ENCODE assay signal across 13 mouse cellular contexts in genomic region chr16:45097467-45097866, GRCm38 (mm10). TPM values are rescaled to one million over a fixed set of nuclear protein-coding genes. Genes with fewer than 3 reads are reported as not detected.
A peak's percentile ranks its signal among the peaks of the same experiment; 100 is the strongest.
DNase-seq lines count a peak whose midpoint lies in the region; ATAC-seq and TF ChIP-seq lines count a peak whose summit lies in the region.
"Had no signal": no experiment of that assay in that cellular context is flagged by ENCODE, and none has a peak within 500 bp of the region (broad histone marks: within the 10 kb centered on the region; RNA-seq: fewer than 3 reads in every experiment).

No protein-coding gene starts in this region.

- intact Hi-C loops in gastrocnemius, adult 2 months (cut with DNase I), result loop anchor here (10.0 kb wide), 1 partner anchor 373 kb away; the partner anchor contains the start of gene Nepro

- H3K4me3 ChIP-seq in gastrocnemius, adult 2 months, result peak overlapping the region; percentile 72
- H3K4me3 ChIP-seq in limb, embryonic 12.5 days (replicated peaks), result no peak overlapping the region
- no peak overlapping the region for H3K4me3 ChIP-seq in limb, embryonic 10.5 days
- peak overlapping the region; percentile 62 for H3K4me3 ChIP-seq in heart, embryonic 12.5 days
- H3K4me3 ChIP-seq in neural tube, embryonic 15.5 days (replicated peaks), result no peak overlapping the region
- H3K4me3 ChIP-seq: erythroblast, embryonic 14.5 days had no signal

- peak overlapping the region; percentile 76; the same call in 1 of the 2 replicates for H3K27ac ChIP-seq in gastrocnemius, adult 2 months
- no peak overlapping the region for H3K27ac ChIP-seq in limb, embryonic 12.5 days
- H3K27ac ChIP-seq in limb, embryonic 10.5 days, result no peak overlapping the region
- H3K27ac ChIP-seq in heart, embryonic 12.5 days (ENCODE audit: poor library complexity, severe bottlenecking), result no peak overlapping the region
- no peak overlapping the region for H3K27ac ChIP-seq in neural tube, embryonic 15.5 days (replicated peaks)
- H3K27ac ChIP-seq: macrophage had no signal

- no peaks in the 10 kb centered on the region for H3K9me3 ChIP-seq in limb, embryonic 12.5 days
- no peaks in the 10 kb centered on the region for H3K9me3 ChIP-seq in limb, embryonic 10.5 days (replicated peaks)
- no peaks in the 10 kb centered on the region for H3K9me3 ChIP-seq in heart, embryonic 12.5 days (replicated peaks)
- H3K9me3 ChIP-seq in neural tube, embryonic 15.5 days (replicated peaks), result no peaks in the 10 kb centered on the region

- no peaks in the 10 kb centered on the region for H3K27me3 ChIP-seq in limb, embryonic 12.5 days
- no peaks in the 10 kb centered on the region for H3K27me3 ChIP-seq in limb, embryonic 10.5 days (ENCODE audit: low read depth, poor library complexity, severe bottlenecking)
- H3K27me3 ChIP-seq in heart, embryonic 12.5 days (replicated peaks), result no peaks in the 10 kb centered on the region
- no peaks in the 10 kb centered on the region for H3K27me3 ChIP-seq in neural tube, embryonic 15.5 days (replicated peaks)
- H3K27me3 ChIP-seq: Patski had no signal

- no peak for TF ChIP-seq CTCF in gastrocnemius, adult 2 months (IDR thresholded peaks at IDR 0.05)

- WGBS in limb, embryonic 12.5 days, result 93% methylated on average over 2 of the region's 2 CpGs
- WGBS in limb, embryonic 10.5 days, result 98% methylated on average over 2 of the region's 2 CpGs
- 88% methylated on average over 2 of the region's 2 CpGs for WGBS in heart, embryonic 12.5 days
- WGBS in neural tube, embryonic 15.5 days, result 94% methylated on average over 2 of the region's 2 CpGs

- no peak for ATAC-seq in limb, embryonic 12.5 days (ENCODE audit: insufficient number of reproducible peaks, insufficient read depth, low FRiP score, low TSS enrichment, low read depth)
- no peak for ATAC-seq in heart, embryonic 12.5 days (ENCODE audit: insufficient number of reproducible peaks, low FRiP score)
- no peak for ATAC-seq in neural tube, embryonic 15.5 days (ENCODE audit: low FRiP score)
- ATAC-seq: Patski had no signal

- peaks cover 61% of the 10 kb centered on the region for H3K4me1 ChIP-seq in limb, embryonic 12.5 days (replicated peaks)
- peaks cover 51% of the 10 kb centered on the region for H3K4me1 ChIP-seq in limb, embryonic 10.5 days
- peaks cover 73% of the 10 kb centered on the region for H3K4me1 ChIP-seq in heart, embryonic 12.5 days (replicated peaks)
- peaks cover 27% of the 10 kb centered on the region for H3K4me1 ChIP-seq in neural tube, embryonic 15.5 days

- H3K4me2 ChIP-seq in limb, embryonic 12.5 days, result peak overlapping the region; percentile 42
- H3K4me2 ChIP-seq in heart, embryonic 12.5 days, result peak overlapping the region; percentile 87
- H3K4me2 ChIP-seq in neural tube, embryonic 15.5 days, result 0 out of 2 replicates have a peak overlapping the region, but pooled peaks have one; percentile 61

- peak; percentile 50 for DNase-seq in gastrocnemius, adult 2 months
- DNase-seq in gastrocnemius, adult 18-20 months (ENCODE audit: low spot score), result no peak
- no peak for DNase-seq in limb, embryonic 10.5 days (ENCODE audit: low spot score)
- no peak for DNase-seq in right cerebral cortex, adult 2 months (ENCODE audit: low spot score in 2 of 2)
- no peak for DNase-seq in left cerebral cortex, adult 8-10 months (ENCODE audit: low spot score in 2 of 2)
- DNase-seq: cerebellum, adult 2 months; kidney, adult 8-10 months had no signal

- H3K9ac ChIP-seq in limb, embryonic 12.5 days (replicated peaks), result no peak overlapping the region
- H3K9ac ChIP-seq in heart, embryonic 12.5 days, result no peak overlapping the region
- no peak overlapping the region for H3K9ac ChIP-seq in neural tube, embryonic 15.5 days (replicated peaks)

- H3K36me3 ChIP-seq in limb, embryonic 12.5 days, result no peaks in the 10 kb centered on the region
- H3K36me3 ChIP-seq in limb, embryonic 10.5 days, result peaks cover 6% of the 10 kb centered on the region; the same call in 1 of the 2 replicates
- H3K36me3 ChIP-seq in heart, embryonic 12.5 days, result peaks cover 6% of the 10 kb centered on the region; the same call in 1 of the 2 replicates
- H3K36me3 ChIP-seq in neural tube, embryonic 15.5 days, result no peaks in the 10 kb centered on the region

RNA-seq across cellular contexts. Expression of gene Ccdc80, which starts 4.3 kb away (rescaled TPM):
- total RNA-seq in gastrocnemius, adult 2 months (2021), result 10 to 100 TPM; 18.7 to 21.8 TPM
- total RNA-seq in gastrocnemius, adult 18-20 months (2021), result 10 to 100 TPM; 13.2 to 26.4 TPM
- polyA plus RNA-seq in limb, embryonic 12.5 days (2016; fragmentation: Nextera tagmentation; extraction: Ambion mirVana), result 49.4 and 51.1 TPM in 2 replicates
- polyA plus RNA-seq in limb, embryonic 10.5 days (2016; fragmentation: Nextera tagmentation; extraction: Ambion mirVana), result 24.4 and 35.8 TPM in 2 replicates
- polyA plus RNA-seq in heart, embryonic 12.5 days (2016; fragmentation: Nextera tagmentation; extraction: Ambion mirVana), result 102 TPM in 2 replicates
- 23.3 and 38.8 TPM in 2 replicates for polyA plus RNA-seq in neural tube, embryonic 15.5 days (2015; fragmentation: Nextera tagmentation; extraction: Ambion mirVana)
- 1 to 10 TPM; 5.0 to 7.5 (median 6.3) TPM for total RNA-seq in left cerebral cortex, adult 8-10 months (2022)

Comparison
In these comparisons a context has a peak if more than half of its experiments do, and no peak if none do; other contexts are left out.
1. H3K4me3 ChIP-seq: peak in gastrocnemius, adult 2 months (single experiment) and heart, embryonic 12.5 days (single experiment); none in limb, embryonic 12.5 days (single experiment), limb, embryonic 10.5 days (single experiment) and neural tube, embryonic 15.5 days (single experiment).
2. Peak in every context shown above with its lines, with median percentiles within 50 percentile points of each other: H3K4me2 ChIP-seq.